Mouse (Mus musculus): Measurements from ENCODE around the gene Eri3. TPM values are rescaled to one million over a fixed set of nuclear protein-coding genes. Genes with fewer than 3 reads are reported as not detected.

Gene Eri3
- total and polyA plus RNA-seq, 3 experiments = 20.7 to 151 (median 54.3) TPM

- Histone ChIP-seq H3K4me1 (ENCODE audit: insufficient read depth, low read depth, low read length) (peaks cover 4% of the 10 kb centered on the region), H3K27me3 (ENCODE audit: insufficient read depth, low read length) (no peaks in the 10 kb centered on the region), H3K4me3 (ENCODE audit: low read depth, low read length) (no peak overlapping the region), H3K36me3 (replicated peaks) (peaks cover 77% of the 10 kb centered on the region), H3K9me3 (replicated peaks) (no peaks in the 10 kb centered on the region)
- ATAC-seq (ENCODE audit: extremely low read depth, insufficient number of reproducible peaks, low FRiP score, poor library complexity, severe bottlenecking) (no peak), DNase-seq (ENCODE audit: low spot score) (no peak)
- TF ChIP-seq GATA2 (IDR thresholded peaks at IDR 0.05; ENCODE audit: borderline replicate concordance, low read depth, low read length) (no peak), TAL1 (conservative IDR thresholded peaks at IDR 0.05; ENCODE audit: low read depth, low read length) (no peak), CTCF (IDR thresholded peaks at IDR 0.05; ENCODE audit: low read depth, low read length) (no peak), GATA1 (IDR thresholded peaks at IDR 0.05; ENCODE audit: borderline replicate concordance, low read length) (no peak), POLR2AphosphoS5 (IDR thresholded peaks at IDR 0.05; ENCODE audit: insufficient replicate concordance, low read depth, low read length) (no peak)
Measured at GRCm38 (mm10) chr4:117646926-117647755, 97.0 kb downstream of the Eri3 start.

GRCm38 (mm10) chr4:117651626-117652101 lies 101.5 kb downstream of the Eri3 start:
- Histone ChIP-seq H3K4me3 (ENCODE audit: low read depth, low read length) (no peak overlapping the region), H3K27me3 (ENCODE audit: insufficient read depth, low read length) (no peaks in the 10 kb centered on the region), H3K4me1 (ENCODE audit: insufficient read depth, low read depth, low read length) (peaks cover 6% of the 10 kb centered on the region), H3K9me3 (replicated peaks) (no peaks in the 10 kb centered on the region), H3K36me3 (replicated peaks) (peaks cover 88% of the 10 kb centered on the region)
- DNase-seq (ENCODE audit: low spot score) (no peak), ATAC-seq (ENCODE audit: extremely low read depth, insufficient number of reproducible peaks, low FRiP score, poor library complexity, severe bottlenecking) (no peak)
- TF ChIP-seq GATA2 (IDR thresholded peaks at IDR 0.05; ENCODE audit: borderline replicate concordance, low read depth, low read length) (no peak), POLR2AphosphoS5 (IDR thresholded peaks at IDR 0.05; ENCODE audit: insufficient replicate concordance, low read depth, low read length) (no peak), GATA1 (IDR thresholded peaks at IDR 0.05; ENCODE audit: borderline replicate concordance, low read length) (no peak), TAL1 (conservative IDR thresholded peaks at IDR 0.05; ENCODE audit: low read depth, low read length) (no peak), CTCF (IDR thresholded peaks at IDR 0.05; ENCODE audit: low read depth, low read length) (no peak)

GRCm38 (mm10) chr4:117652727-117653126 lies 102.6 kb downstream of the Eri3 start:
- Histone ChIP-seq H3K4me1 (ENCODE audit: insufficient read depth, low read depth, low read length) (peaks cover 6% of the 10 kb centered on the region; the same call in 1 of the 2 replicates), H3K27me3 (ENCODE audit: insufficient read depth, low read length) (no peaks in the 10 kb centered on the region), H3K4me3 (ENCODE audit: low read depth, low read length) (no peak overlapping the region), H3K9me3 (replicated peaks) (no peaks in the 10 kb centered on the region), H3K36me3 (replicated peaks) (peaks cover 89% of the 10 kb centered on the region)
- TF ChIP-seq TAL1 (conservative IDR thresholded peaks at IDR 0.05; ENCODE audit: low read depth, low read length) = no peak
- DNase-seq (ENCODE audit: low spot score) = no peak
- ATAC-seq (ENCODE audit: extremely low read depth, insufficient number of reproducible peaks, low FRiP score, poor library complexity, severe bottlenecking) = no peak

- H3K9me3 ChIP-seq (replicated peaks) = no peaks in the 10 kb centered on the region
- DNase-seq (ENCODE audit: low spot score) = no peak
- H3K4me3 ChIP-seq (ENCODE audit: low read depth, low read length) = no peak overlapping the region
- no peaks in the 10 kb centered on the region for H3K27me3 ChIP-seq (ENCODE audit: insufficient read depth, low read length)
- peaks cover 88% of the 10 kb centered on the region for H3K36me3 ChIP-seq (replicated peaks)
- TF ChIP-seq POLR2AphosphoS5 (IDR thresholded peaks at IDR 0.05; ENCODE audit: insufficient replicate concordance, low read depth, low read length) (no peak), GATA2 (IDR thresholded peaks at IDR 0.05; ENCODE audit: borderline replicate concordance, low read depth, low read length) (no peak), TAL1 (conservative IDR thresholded peaks at IDR 0.05; ENCODE audit: low read depth, low read length) (no peak), CTCF (IDR thresholded peaks at IDR 0.05; ENCODE audit: low read depth, low read length) (no peak), GATA1 (IDR thresholded peaks at IDR 0.05; ENCODE audit: borderline replicate concordance, low read length) (no peak)
- peaks cover 10% of the 10 kb centered on the region for H3K4me1 ChIP-seq (ENCODE audit: insufficient read depth, low read depth, low read length)
- no peak for ATAC-seq (ENCODE audit: extremely low read depth, insufficient number of reproducible peaks, low FRiP score, poor library complexity, severe bottlenecking)
Measured at GRCm38 (mm10) chr4:117654016-117654702, 104.0 kb downstream of the Eri3 start.

GRCm38 (mm10) chr4:117654703-117655499 lies 104.7 kb downstream of the Eri3 start:
- no peak for TF ChIP-seq CTCF (IDR thresholded peaks at IDR 0.05; ENCODE audit: low read depth, low read length)
- no peak for TF ChIP-seq GATA2 (IDR thresholded peaks at IDR 0.05; ENCODE audit: borderline replicate concordance, low read depth, low read length)
- no peak for TF ChIP-seq TAL1 (conservative IDR thresholded peaks at IDR 0.05; ENCODE audit: low read depth, low read length)
- no peak for TF ChIP-seq POLR2AphosphoS5 (IDR thresholded peaks at IDR 0.05; ENCODE audit: insufficient replicate concordance, low read depth, low read length)
- TF ChIP-seq GATA1 (IDR thresholded peaks at IDR 0.05; ENCODE audit: borderline replicate concordance, low read length) = no peak
- H3K4me1 ChIP-seq (ENCODE audit: insufficient read depth, low read depth, low read length) = peaks cover 10% of the 10 kb centered on the region
- H3K4me3 ChIP-seq (ENCODE audit: low read depth, low read length) = no peak overlapping the region
- ATAC-seq (ENCODE audit: extremely low read depth, insufficient number of reproducible peaks, low FRiP score, poor library complexity, severe bottlenecking) = no peak
- no peaks in the 10 kb centered on the region for H3K9me3 ChIP-seq (replicated peaks)
- no peak for DNase-seq (ENCODE audit: low spot score)
- H3K27me3 ChIP-seq (ENCODE audit: insufficient read depth, low read length) = no peaks in the 10 kb centered on the region
- H3K36me3 ChIP-seq (replicated peaks) = peaks cover 88% of the 10 kb centered on the region

- ATAC-seq (ENCODE audit: extremely low read depth, insufficient number of reproducible peaks, low FRiP score, poor library complexity, severe bottlenecking) = no peak
- no peak for TF ChIP-seq GATA1 (IDR thresholded peaks at IDR 0.05; ENCODE audit: borderline replicate concordance, low read length)
- no peak for TF ChIP-seq TAL1 (conservative IDR thresholded peaks at IDR 0.05; ENCODE audit: low read depth, low read length)
- TF ChIP-seq CTCF (IDR thresholded peaks at IDR 0.05; ENCODE audit: low read depth, low read length) = no peak
- no peak for TF ChIP-seq POLR2AphosphoS5 (IDR thresholded peaks at IDR 0.05; ENCODE audit: insufficient replicate concordance, low read depth, low read length)
- no peak for TF ChIP-seq GATA2 (IDR thresholded peaks at IDR 0.05; ENCODE audit: borderline replicate concordance, low read depth, low read length)
Measured at GRCm38 (mm10) chr4:117655500-117655863, 105.3 kb downstream of the Eri3 start.

More at GRCm38 (mm10) chr4:117655500-117655863, 105.3 kb downstream of the Eri3 start:
- no peak overlapping the region for H3K4me3 ChIP-seq (ENCODE audit: low read depth, low read length)
- no peaks in the 10 kb centered on the region for H3K9me3 ChIP-seq (replicated peaks)
- DNase-seq (ENCODE audit: low spot score) = no peak
- H3K27me3 ChIP-seq (ENCODE audit: insufficient read depth, low read length) = no peaks in the 10 kb centered on the region
- peaks cover 86% of the 10 kb centered on the region for H3K36me3 ChIP-seq (replicated peaks)
- peaks cover 10% of the 10 kb centered on the region for H3K4me1 ChIP-seq (ENCODE audit: insufficient read depth, low read depth, low read length)

All from G1E (cell line).